Mouse (Mus musculus) heart, embryonic 14.5 days (tissue): ENCODE data around the gene Rnf141. TPM values are rescaled to one million over a fixed set of nuclear protein-coding genes. Genes with fewer than 3 reads are reported as not detected.

Source experiments
- ATAC-seq: fragments of 200-750 bp; cut with Nextera tagmentation; 2 replicates; pipeline ENCODE4 v1.8.0; 2017; ENCODE audit warnings: low read depth, moderate TSS enrichment; ENCODE audit not compliant: insufficient number of reproducible peaks, insufficient read depth, low FRiP score
- H3K27ac ChIP-seq, 2 experiments: fragments of 200-500 bp in 1 of 2; fragments of 300-500 bp in 1 of 2; sonication (generic) in 1 of 2; replicated peaks in 1 of 2; 2 replicates each; pipeline ENCODE4 v1.5.1; 2012 to 2014; ENCODE audit warnings: low read depth in 2 of 2, low read length in 2 of 2, control low read depth in 1 of 2, mild to moderate bottlenecking in 1 of 2, mixed read lengths in 1 of 2; ENCODE audit not compliant: control insufficient read depth in 1 of 2, insufficient read depth in 1 of 2
- H3K27me3 ChIP-seq: fragments of 300-500 bp; sonication (generic); 2 replicates; pipeline ENCODE4 v1.6.1; 2014; ENCODE audit warnings: mild to moderate bottlenecking, low read length, control low read depth; ENCODE audit not compliant: control insufficient read depth, insufficient read depth
- H3K36me3 ChIP-seq: fragments of 300-500 bp; sonication (generic); 2 replicates; pipeline ENCODE4 v1.6.1; 2014; ENCODE audit warnings: mild to moderate bottlenecking, control low read depth, low read length, mixed read lengths; ENCODE audit not compliant: control insufficient read depth, insufficient read depth
- H3K4me1 ChIP-seq, 2 experiments: fragments of 200-500 bp in 1 of 2; fragments of 300-500 bp in 1 of 2; sonication (generic) in 1 of 2; 2 replicates each; pipeline ENCODE4 v1.6.1; 2012 to 2014; ENCODE audit warnings: low read length in 2 of 2, control low read depth in 1 of 2, mixed read lengths in 1 of 2; ENCODE audit not compliant: control insufficient read depth in 2 of 2, insufficient read depth in 2 of 2
- H3K4me2 ChIP-seq: fragments of 300-500 bp; sonication (generic); 2 replicates; pipeline ENCODE4 v1.6.1; 2014; ENCODE audit warnings: mild to moderate bottlenecking, low read length
- H3K4me3 ChIP-seq, 2 experiments: fragments of 200-500 bp in 1 of 2; fragments of 300-500 bp in 1 of 2; sonication (generic) in 1 of 2; 2 replicates each; pipeline ENCODE4 v1.5.1; 2012 to 2014; ENCODE audit warnings: low read length in 2 of 2, mild to moderate bottlenecking in 2 of 2, control low read depth in 1 of 2, low read depth in 1 of 2, moderate library complexity in 1 of 2; ENCODE audit not compliant: control insufficient read depth in 1 of 2, insufficient read depth in 1 of 2
- H3K9ac ChIP-seq: fragments of 300-500 bp; sonication (generic); 2 replicates; pipeline ENCODE4 v1.6.1; 2014; ENCODE audit warnings: mild to moderate bottlenecking, low read length
- H3K9me3 ChIP-seq: fragments of 300-500 bp; sonication (generic); 2 replicates; pipeline ENCODE4 v1.6.1; 2016; ENCODE audit warnings: low read length, control low read depth; ENCODE audit not compliant: control insufficient read depth
- WGBS: fragments of 180-500 bp; shearing (Covaris S2); extraction: QIAGEN DNeasy Blood & Tissue Kit; methylation state at CpG from one replicate; pipeline ENCODE4 v1.1.7; 2014; 5-methylcytosine and 5-hydroxymethylcytosine counted together
- polyA plus RNA-seq: library from polyadenylated mRNA; unstranded; fragments of >200 nt; fragmentation: Nextera tagmentation; extraction: Ambion mirVana; gene quantifications from 2 replicates; pipeline ENCODE4 v1.2.1, GENCODE M21; 2014

Gene Rnf141
- polyA plus RNA-seq, 1 experiment from 2014 or later: 40.2 TPM

DNA sequence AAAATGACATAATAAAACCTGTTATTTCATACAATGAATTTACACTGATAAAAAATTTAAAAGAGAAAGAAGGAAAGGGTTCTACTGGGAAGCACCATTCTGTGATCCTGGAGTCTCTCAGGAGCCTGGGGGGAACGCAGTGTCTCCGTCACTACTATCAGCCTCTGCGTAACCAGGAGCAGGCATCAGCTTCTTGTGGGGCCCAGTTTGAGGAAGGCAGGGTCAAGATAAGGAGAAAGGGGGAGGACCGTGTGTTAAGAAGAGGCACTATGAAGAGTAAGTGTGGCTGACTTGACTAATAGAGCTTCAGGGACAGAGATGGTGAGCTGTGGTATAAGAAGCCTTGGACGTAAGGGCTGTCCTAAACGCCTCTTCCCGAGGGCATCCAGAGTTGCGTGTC, 69.6 kb downstream of the Rnf141 start:
- no peak overlapping the region for H3K9ac ChIP-seq
- no peaks in the 10 kb centered on the region for H3K9me3 ChIP-seq
- H3K36me3 ChIP-seq: 0 out of 2 replicates have a peak, but pooled peaks cover 3% of the 10 kb centered on the region
- no peak overlapping the region for H3K4me3 ChIP-seq
- peaks cover 22 to 34% of the 10 kb centered on the region in 2 experiments for H3K4me1 ChIP-seq
- no peak for ATAC-seq
- H3K27ac ChIP-seq: no peak overlapping the region
- H3K4me2 ChIP-seq: no peak overlapping the region; the same call in 1 of the 2 replicates
- WGBS: 55% methylated on average over 8 of the region's 8 CpGs
- no peaks in the 10 kb centered on the region for H3K27me3 ChIP-seq

DNA sequence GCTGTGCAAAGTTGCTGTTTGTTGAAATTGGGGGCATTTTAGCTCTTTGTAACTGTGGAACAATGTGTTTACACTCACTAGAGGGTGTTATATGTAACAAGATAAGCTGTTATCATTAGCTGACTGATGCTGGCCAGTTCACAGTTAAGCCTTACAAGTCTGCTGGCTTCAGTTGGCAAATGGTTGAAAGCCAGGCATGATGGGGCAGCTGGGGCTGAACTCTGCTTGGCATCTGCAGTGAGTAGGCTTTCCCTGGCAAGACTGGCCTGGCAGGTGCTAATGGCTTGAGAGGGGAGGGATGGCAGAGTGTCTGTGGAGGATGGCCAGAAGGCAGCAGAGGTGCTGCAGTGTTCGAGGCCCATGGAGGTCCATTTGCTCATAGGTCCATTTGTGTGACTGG, 70.2 kb downstream of the Rnf141 start:
- H3K9me3 ChIP-seq: no peaks in the 10 kb centered on the region
- WGBS: 54% methylated on average over 1 of the region's 1 CpGs
- H3K4me3 ChIP-seq: peak overlapping the region; percentile 12 to 18; a peak in 2 of 4 replicates
- H3K27ac ChIP-seq: peak overlapping the region; percentile 28 to 55
- H3K27me3 ChIP-seq: no peaks in the 10 kb centered on the region; the same call in 1 of the 2 replicates
- H3K36me3 ChIP-seq: 0 out of 2 replicates have a peak, but pooled peaks cover 3% of the 10 kb centered on the region
- peaks cover 26 to 36% of the 10 kb centered on the region in 2 experiments for H3K4me1 ChIP-seq
- peak overlapping the region; percentile 57 for H3K4me2 ChIP-seq
- ATAC-seq: no peak
- H3K9ac ChIP-seq: peak overlapping the region; percentile 44; the same call in 1 of the 2 replicates

DNA sequence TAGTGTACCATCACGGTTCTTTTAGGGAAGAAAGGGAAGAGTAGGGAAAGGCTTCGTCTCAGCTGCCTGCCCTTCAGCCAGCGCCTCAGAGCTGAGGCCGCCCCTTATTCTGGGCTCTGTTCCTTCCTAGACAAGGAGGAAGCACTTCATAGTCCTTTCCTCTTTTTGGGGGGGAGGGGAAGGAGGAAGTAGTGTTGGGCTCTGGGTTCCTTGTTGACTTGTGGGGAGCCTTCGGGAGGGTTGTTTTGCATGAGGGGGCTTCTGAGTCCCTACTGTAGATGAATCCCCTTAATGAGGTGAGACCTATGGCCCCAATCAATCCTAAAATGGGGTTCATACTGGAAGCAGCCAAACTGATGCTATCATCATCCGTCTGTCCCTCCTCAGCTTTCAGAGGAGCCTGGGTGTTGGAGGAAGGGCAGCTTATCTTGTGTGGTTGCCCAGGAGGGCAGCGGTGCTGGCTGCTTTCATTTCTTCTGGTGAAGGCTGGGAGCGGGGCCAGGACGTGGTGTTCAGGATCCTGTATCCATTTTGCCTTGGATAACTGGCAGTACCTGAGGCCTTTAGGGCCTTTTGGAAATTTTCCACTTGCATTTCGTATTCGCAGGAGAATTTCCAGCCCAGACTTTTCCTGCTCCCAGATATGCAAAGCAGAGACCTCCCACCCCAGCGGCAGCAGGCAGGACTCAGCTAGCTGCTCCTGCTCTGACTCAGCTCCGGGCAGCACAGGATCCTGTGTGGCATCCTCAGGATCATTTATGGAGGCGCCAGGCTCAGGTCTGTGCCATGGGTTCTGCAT, 70.9 kb downstream of the Rnf141 start:
- peak overlapping the region; percentile 44; the same call in 1 of the 2 replicates for H3K9ac ChIP-seq
- 0 out of 2 replicates have a peak, but pooled peaks cover 3% of the 10 kb centered on the region for H3K36me3 ChIP-seq
- WGBS: 21% methylated on average over 14 of the region's 14 CpGs
- peaks cover 28 to 40% of the 10 kb centered on the region in 2 experiments for H3K4me1 ChIP-seq
- peak overlapping the region; percentile 12 to 18; a peak in 3 of 4 replicates for H3K4me3 ChIP-seq
- H3K4me2 ChIP-seq: peak overlapping the region; percentile 57
- peak overlapping the region; percentile 28 to 55 for H3K27ac ChIP-seq
- ATAC-seq: peak; percentile 75
- no peaks in the 10 kb centered on the region for H3K9me3 ChIP-seq
- no peaks in the 10 kb centered on the region; the same call in 1 of the 2 replicates for H3K27me3 ChIP-seq

GRCm38 (mm10) chr7:110772343-110772742, 71.9 kb downstream of the Rnf141 start:
- Histone ChIP-seq H3K4me1 (peaks cover 28 to 45% of the 10 kb centered on the region in 2 experiments), H3K27ac (no peak overlapping the region), H3K27me3 (no peaks in the 10 kb centered on the region; the same call in 1 of the 2 replicates), H3K36me3 (no peaks in the 10 kb centered on the region), H3K9ac (no peak overlapping the region), H3K9me3 (no peaks in the 10 kb centered on the region), H3K4me2 (no peak overlapping the region), H3K4me3 (no peak overlapping the region)
- 64% methylated on average over 3 of the region's 3 CpGs for WGBS
- no peak for ATAC-seq

- no peak overlapping the region for H3K4me2 ChIP-seq
- no peak overlapping the region for H3K9ac ChIP-seq
- H3K27me3 ChIP-seq: no peaks in the 10 kb centered on the region; the same call in 1 of the 2 replicates
- no peak for ATAC-seq
- H3K9me3 ChIP-seq: no peaks in the 10 kb centered on the region
- no peaks in the 10 kb centered on the region for H3K36me3 ChIP-seq
- H3K4me3 ChIP-seq: no peak overlapping the region
- H3K4me1 ChIP-seq: peaks cover 28 to 45% of the 10 kb centered on the region in 2 experiments
- WGBS: 81% methylated on average over 4 of the region's 4 CpGs
- no peak overlapping the region for H3K27ac ChIP-seq
Measured at GRCm38 (mm10) chr7:110770949-110771348, 73.3 kb downstream of the Rnf141 start.

DNA sequence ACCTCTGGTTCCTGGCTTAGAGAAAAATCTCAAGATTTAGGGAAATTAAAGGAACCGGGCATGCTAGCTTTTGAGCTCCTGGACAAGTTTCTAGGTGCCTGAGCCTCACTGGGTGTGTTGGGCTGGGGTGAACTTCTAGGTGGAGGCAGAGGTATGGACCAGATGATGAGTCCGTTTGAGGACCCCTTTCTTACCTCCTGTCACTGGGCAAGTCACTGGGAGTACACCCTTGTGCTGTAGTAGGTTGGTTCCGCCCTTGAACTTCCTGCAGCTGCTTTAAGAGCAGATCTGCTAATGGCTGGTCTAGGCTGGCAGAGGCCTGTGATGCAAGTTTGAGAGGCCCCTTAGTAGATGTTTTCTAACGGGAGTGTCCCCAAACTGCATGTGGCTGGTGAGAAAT, 75.2 kb downstream of the Rnf141 start:
- Histone ChIP-seq H3K27ac (no peak overlapping the region), H3K4me2 (peak overlapping the region; percentile 96), H3K9me3 (no peaks in the 10 kb centered on the region), H3K9ac (peak overlapping the region; percentile 86), H3K36me3 (no peaks in the 10 kb centered on the region), H3K27me3 (no peaks in the 10 kb centered on the region; the same call in 1 of the 2 replicates), H3K4me3 (peak overlapping the region; percentile 61 to 71), H3K4me1 (peaks cover 20 to 37% of the 10 kb centered on the region in 2 experiments)
- 38% methylated on average over 4 of the region's 4 CpGs for WGBS
- ATAC-seq: no peak

DNA sequence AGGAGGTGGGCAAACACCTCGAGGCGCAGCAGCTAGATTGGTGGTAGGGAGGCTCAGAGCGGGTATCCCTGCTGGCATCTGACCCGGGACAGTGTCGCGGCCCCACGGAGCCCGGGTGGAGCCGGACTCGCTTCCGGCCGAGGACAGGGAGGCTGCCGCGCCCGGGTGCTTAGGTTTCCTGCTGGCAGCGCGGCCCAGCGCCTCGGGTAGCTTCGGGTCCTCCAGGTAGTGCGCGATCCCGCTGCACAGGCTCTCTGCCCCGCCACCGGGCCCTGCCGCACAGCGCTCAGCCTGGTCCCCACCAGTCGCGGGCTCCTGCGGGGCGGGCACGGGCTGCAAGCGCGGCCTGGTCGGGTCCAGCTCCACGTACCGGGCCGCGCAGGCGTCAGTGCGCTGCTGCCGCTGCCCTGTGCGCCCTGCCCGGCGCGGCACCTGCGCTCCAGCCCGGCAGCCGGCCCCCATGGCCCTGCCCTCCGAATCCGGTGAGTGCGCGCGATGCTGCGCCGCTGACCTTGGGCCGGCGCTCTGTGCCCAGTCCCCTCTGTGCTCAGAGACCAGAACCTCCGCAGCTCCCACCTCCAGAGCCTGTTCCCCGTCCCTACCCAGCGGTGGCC, 75.7 kb downstream of the Rnf141 start:
- no peak overlapping the region for H3K27ac ChIP-seq
- under 1% methylated on average over 61 of the region's 61 CpGs for WGBS
- ATAC-seq: peak; percentile 52
- no peaks in the 10 kb centered on the region for H3K36me3 ChIP-seq
- H3K4me2 ChIP-seq: peak overlapping the region; percentile 96
- H3K27me3 ChIP-seq: no peaks in the 10 kb centered on the region; the same call in 1 of the 2 replicates
- no peaks in the 10 kb centered on the region for H3K9me3 ChIP-seq
- H3K4me1 ChIP-seq: peaks cover 17 to 31% of the 10 kb centered on the region in 2 experiments
- peak overlapping the region; percentile 86 for H3K9ac ChIP-seq
- H3K4me3 ChIP-seq: peak overlapping the region; percentile 61 to 71
